Mouse (Mus musculus) lung, embryonic 15.5 days (tissue): ENCODE measurements around the gene Izumo1r. TPM values are rescaled to one million over a fixed set of nuclear protein-coding genes. Genes with fewer than 3 reads are reported as not detected.

ENCODE experiments used
- ATAC-seq: fragments of 200-750 bp; cut with Nextera tagmentation; 2 replicates; pipeline ENCODE4 v1.8.0; 2017; ENCODE audit warnings: moderate number of reproducible peaks, borderline replicate concordance; ENCODE audit not compliant: low FRiP score, low TSS enrichment; ENCODE audit errors: extremely low read depth
- H3K27ac ChIP-seq: fragments of 300-500 bp; sonication (generic); 2 replicates; pipeline ENCODE4 v1.5.1; 2015; ENCODE audit warnings: moderate library complexity, mild to moderate bottlenecking, inconsistent platforms
- H3K27me3 ChIP-seq: fragments of 300-500 bp; sonication (generic); 2 replicates; pipeline ENCODE4 v1.6.1; 2015; ENCODE audit warnings: inconsistent platforms
- H3K36me3 ChIP-seq: fragments of 300-500 bp; sonication (generic); 2 replicates; pipeline ENCODE4 v1.6.1; 2015; ENCODE audit warnings: inconsistent platforms
- H3K4me1 ChIP-seq: fragments of 300-500 bp; sonication (generic); 2 replicates; pipeline ENCODE4 v1.6.1; 2015; ENCODE audit warnings: inconsistent platforms
- H3K4me2 ChIP-seq: fragments of 300-500 bp; sonication (generic); 2 replicates; pipeline ENCODE4 v1.6.1; 2015; ENCODE audit warnings: inconsistent platforms, mild to moderate bottlenecking, moderate library complexity
- H3K4me3 ChIP-seq: fragments of 300-500 bp; sonication (generic); 2 replicates; pipeline ENCODE4 v1.5.1; 2015; ENCODE audit warnings: mild to moderate bottlenecking, inconsistent platforms
- H3K9ac ChIP-seq: fragments of 300-500 bp; sonication (generic); 2 replicates; pipeline ENCODE4 v1.6.1; 2015; ENCODE audit warnings: inconsistent platforms
- H3K9me3 ChIP-seq: fragments of 300-500 bp; sonication (generic); 2 replicates; pipeline ENCODE4 v1.6.1; 2016; ENCODE audit warnings: inconsistent platforms
- WGBS: fragments of 180-500 bp; shearing (Covaris S2); methylation state at CpG from one replicate; pipeline ENCODE4 v1.1.7; 2015; 5-methylcytosine and 5-hydroxymethylcytosine counted together
- polyA plus RNA-seq: library from polyadenylated mRNA; unstranded; fragments of >200 nt; fragmentation: Nextera tagmentation; extraction: Ambion mirVana; gene quantifications from 2 replicates; pipeline ENCODE4 v1.2.1, GENCODE M21; 2015

Gene Izumo1r
- polyA plus RNA-seq, 1 experiment from 2014 or later = 0.66 TPM

- H3K27ac ChIP-seq = no peak overlapping the region
- H3K4me1 ChIP-seq = 0 out of 2 replicates have a peak, but pooled peaks cover 5% of the 10 kb centered on the region
- no peaks in the 10 kb centered on the region for H3K9me3 ChIP-seq
- H3K9ac ChIP-seq = no peak overlapping the region
- no peak overlapping the region for H3K4me3 ChIP-seq
- ATAC-seq = no peak
- no peak overlapping the region for H3K4me2 ChIP-seq
- no peaks in the 10 kb centered on the region for H3K27me3 ChIP-seq
- 31% methylated on average over 7 of the region's 7 CpGs for WGBS
- H3K36me3 ChIP-seq = peaks cover 13% of the 10 kb centered on the region
These were observed 64.2 kb downstream of the Izumo1r start for GRCm38 (mm10) chr9:14839527-14839926.

Other genes with a start within 250 kb of the Izumo1r start
- 0.23 and 0.25 TPM in 2 replicates for gene Piwil4, start 163.2 kb downstream of the Izumo1r start, polyA plus RNA-seq
- gene Fut4, start 151.6 kb downstream of the Izumo1r start, polyA plus RNA-seq = 2.9 and 3.6 TPM in 2 replicates
- 2.5 and 3.4 TPM in 2 replicates for gene 1700012B09Rik, start 132.9 kb downstream of the Izumo1r start, polyA plus RNA-seq
- 28.0 and 28.7 TPM in 2 replicates for gene Mre11a, start 119.3 kb downstream of the Izumo1r start, polyA plus RNA-seq
- 36.1 and 38.0 TPM in 2 replicates for gene Ankrd49, start 119.1 kb downstream of the Izumo1r start, polyA plus RNA-seq
- gene Gpr83, start 43.7 kb downstream of the Izumo1r start, polyA plus RNA-seq = 0.16 and 0.91 TPM in 2 replicates
- gene Panx1, start 141.5 kb upstream of the Izumo1r start, polyA plus RNA-seq = 31.7 and 38.6 TPM in 2 replicates
- not detected in 2 replicates for gene Hephl1, start 208.2 kb upstream of the Izumo1r start, polyA plus RNA-seq